Mouse (Mus musculus): Measurements from ENCODE around the gene Pjvk. TPM values are rescaled to one million over a fixed set of nuclear protein-coding genes. Genes with fewer than 3 reads are reported as not detected.
A peak's percentile ranks its signal among the peaks of the same experiment; 100 is the strongest.

The Pjvk gene
- total RNA-seq, 2 experiments from 2014 or later = 0.37 TPM; not detected in 1

- no peak for ATAC-seq (replicated peaks; ENCODE audit: poor library complexity)
Observed at GRCm38 (mm10) chr2:76665531-76665930, 17.3 kb downstream of the Pjvk start.

GRCm38 (mm10) chr2:76667200-76667599 is 18.9 kb downstream of the Pjvk start:
- ATAC-seq (replicated peaks; ENCODE audit: poor library complexity) = no peak

- ATAC-seq (replicated peaks; ENCODE audit: poor library complexity) = no peak
Observed at GRCm38 (mm10) chr2:76671641-76672040, 23.4 kb downstream of the Pjvk start.

- ATAC-seq (replicated peaks; ENCODE audit: poor library complexity) = no peak
Observed at GRCm38 (mm10) chr2:76672134-76672745, 24.0 kb downstream of the Pjvk start.

GRCm38 (mm10) chr2:76672966-76673392 is 24.7 kb downstream of the Pjvk start, which contains the start of gene Fkbp7:
Gene Fkbp7, minus strand, starts transcription at chr2:76673116.
- peak; percentile 78 for ATAC-seq (replicated peaks; ENCODE audit: poor library complexity)

DNA sequence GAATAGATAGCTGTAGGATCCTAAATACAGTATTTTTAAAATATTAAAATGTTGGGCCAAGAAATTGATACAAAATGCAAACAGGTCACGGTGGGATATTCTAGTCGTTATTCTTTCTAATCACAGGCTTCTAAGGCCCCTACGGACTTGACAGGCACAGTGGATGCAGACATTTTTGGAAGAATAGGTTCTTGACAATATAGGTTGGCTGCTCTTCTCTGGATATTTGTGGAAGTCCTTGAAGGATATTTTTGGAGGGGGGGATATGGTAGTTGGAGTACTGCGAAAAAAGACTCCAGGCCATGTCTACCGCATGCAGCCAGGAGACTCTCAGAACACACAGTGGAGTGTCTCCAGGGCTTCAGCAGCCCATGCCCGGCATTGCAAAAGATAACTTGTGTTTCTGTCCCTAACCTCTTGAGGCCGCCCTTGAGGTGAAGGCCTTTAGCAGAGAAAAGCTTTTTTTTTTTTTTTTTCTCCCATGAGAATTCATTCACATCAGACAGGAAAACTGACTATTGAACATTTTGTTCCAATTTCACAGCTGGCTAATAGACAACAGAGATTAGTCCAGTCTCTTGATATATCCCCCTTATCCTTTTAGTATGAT is 25.3 kb downstream of the Pjvk start:
- peak; percentile 55 for ATAC-seq (replicated peaks; ENCODE audit: poor library complexity)

DNA sequence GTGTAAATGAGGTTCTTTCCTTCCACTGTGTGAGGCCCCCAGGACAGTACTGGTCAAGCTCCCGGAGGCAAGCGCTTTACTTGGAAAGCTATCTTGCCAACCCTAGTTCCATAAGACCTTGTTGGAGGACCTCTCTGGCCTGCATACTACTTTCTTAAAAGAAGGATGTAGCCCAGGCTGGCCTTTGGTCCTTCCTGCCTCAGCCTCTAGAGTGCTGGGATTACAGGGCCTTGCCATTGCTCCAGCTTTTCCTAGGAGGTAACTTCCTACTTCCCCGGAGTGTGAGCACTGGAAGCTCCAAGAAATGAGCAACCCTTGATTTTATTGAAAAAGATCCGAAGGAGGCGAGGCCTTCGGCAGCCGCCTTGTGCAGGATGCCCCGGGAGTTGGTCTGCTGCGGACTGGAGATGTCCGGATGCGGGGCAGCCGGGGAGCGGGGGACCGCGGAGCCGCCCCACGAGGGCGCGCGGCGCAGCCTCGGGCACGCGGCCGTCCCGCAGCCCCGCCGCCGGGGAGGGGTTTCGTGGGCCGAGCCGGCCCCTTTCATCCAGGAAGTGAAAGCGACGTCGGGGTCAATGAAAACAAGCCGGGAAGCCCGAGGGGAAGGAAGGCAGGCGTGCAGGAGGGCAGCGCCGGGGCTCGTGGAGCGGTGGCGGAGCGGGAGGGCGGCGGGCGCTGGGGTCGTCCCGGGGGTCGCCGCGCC is 26.6 kb downstream of the Pjvk start, which contains the start of gene Plekha3:
TSS of gene Plekha3 (plus strand) at position 557 of the 703 bp plus-strand sequence.
- ATAC-seq (replicated peaks; ENCODE audit: poor library complexity) = peak; percentile 58

GRCm38 (mm10) chr2:76675451-76675850 is 27.2 kb downstream of the Pjvk start:
- no peak for ATAC-seq (replicated peaks; ENCODE audit: poor library complexity)

GRCm38 (mm10) chr2:76675949-76676348 is 27.7 kb downstream of the Pjvk start:
- ATAC-seq (replicated peaks; ENCODE audit: poor library complexity) = no peak

DNA sequence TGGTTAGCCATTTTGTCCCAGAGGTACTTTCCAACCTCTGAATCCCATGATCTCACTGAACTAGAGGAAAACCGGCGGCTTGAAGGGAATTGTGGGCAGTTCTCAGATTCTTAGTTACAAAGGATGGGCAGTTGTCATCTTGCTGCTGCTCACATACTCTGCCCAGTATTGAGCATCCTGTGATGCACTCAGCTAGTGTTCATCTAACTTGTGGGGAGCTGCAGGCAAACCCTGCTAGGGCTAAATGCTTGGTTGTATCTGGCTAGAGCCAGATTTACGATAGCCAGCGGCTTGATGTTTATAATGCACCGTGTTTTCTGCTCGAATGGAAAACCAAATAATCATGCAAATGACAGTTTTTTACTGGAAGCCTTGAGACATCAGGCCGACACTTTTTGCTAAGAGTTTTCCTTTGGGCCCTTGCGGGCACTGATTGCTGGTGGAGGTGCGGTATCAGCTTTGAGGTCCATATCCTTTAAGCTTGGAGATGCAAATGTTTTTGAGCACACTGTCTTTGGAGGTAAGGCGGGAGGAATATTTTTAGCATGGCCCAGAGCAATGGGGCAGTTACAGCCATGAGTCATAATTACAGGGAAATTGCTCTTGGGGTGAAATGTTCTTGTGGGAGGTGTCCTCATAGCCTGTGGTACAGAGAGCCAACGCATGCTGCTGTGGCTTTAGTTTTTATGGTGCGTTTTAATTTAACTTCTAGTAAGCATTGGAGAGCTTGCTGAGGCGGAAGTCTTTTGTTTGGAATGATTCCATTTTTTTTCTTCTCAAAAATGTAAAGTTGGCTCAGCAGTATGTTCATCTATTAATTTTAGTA is 28.3 kb downstream of the Pjvk start:
- ATAC-seq (replicated peaks; ENCODE audit: poor library complexity) = no peak

DNA sequence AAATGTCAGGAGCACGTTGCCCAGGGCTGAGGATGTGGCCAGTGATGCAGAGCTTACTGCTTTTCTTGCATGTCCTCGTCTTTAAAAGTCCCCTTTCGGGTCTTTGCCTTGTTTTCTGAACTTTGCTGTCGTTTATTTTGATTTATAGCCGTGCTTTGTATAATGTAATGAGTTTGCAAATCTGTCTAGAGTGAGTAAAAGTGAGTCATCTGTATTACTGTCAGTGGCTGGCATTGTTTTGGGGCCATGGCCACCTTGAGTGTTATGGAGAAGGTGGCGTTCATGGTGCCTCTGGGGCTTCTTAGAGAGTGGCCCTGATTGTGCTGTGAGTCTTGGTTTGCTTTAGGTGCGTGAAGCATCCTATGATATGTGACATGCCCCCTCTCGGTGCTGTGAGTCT is 34.0 kb downstream of the Pjvk start:
- ATAC-seq (replicated peaks; ENCODE audit: poor library complexity) = no peak

- 0 out of 2 replicates have a peak, but pooled peaks have one; percentile 7 for ATAC-seq (replicated peaks; ENCODE audit: poor library complexity)
Observed at GRCm38 (mm10) chr2:76686986-76687385, 38.7 kb downstream of the Pjvk start.

DNA sequence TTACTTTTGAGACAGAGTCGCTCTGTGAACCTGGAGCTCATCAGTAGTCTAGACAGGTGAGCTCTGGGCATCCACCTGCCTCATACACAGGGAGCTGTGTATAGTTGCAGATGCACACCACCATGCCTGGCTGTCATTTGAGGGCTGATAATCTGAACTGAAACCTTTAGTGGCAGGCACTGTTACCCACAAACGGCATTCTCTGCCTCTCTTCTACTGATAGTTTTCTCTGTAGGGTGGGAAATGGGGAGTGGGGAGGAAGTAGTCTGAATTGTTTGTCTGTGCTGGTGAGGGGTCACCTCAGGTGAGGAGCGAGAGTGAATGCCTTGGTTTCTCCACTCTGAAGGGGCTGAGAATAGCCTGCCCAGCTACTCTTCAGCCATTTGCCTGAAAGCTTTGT is 39.3 kb downstream of the Pjvk start:
- ATAC-seq (replicated peaks; ENCODE audit: poor library complexity) = no peak

DNA sequence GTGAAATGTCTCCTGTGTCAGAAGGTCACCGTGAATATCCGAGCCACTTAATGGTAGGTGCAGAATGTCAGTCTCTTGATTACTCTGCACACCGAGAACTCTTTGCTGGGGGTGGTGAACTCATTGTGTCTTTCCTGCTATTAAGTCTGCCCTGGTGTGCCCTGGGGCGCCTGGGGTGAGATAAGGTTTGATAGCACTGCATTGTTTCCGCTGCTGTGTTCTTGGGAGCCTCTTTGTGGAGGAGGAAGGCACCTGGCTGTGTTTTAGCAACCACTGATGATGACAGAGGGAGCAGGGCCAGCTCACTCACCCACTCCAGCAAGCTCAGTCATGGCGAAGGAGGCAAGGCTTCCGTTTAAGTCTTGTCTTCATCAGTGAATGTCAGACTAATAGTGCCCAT is 39.9 kb downstream of the Pjvk start:
- ATAC-seq (replicated peaks; ENCODE audit: poor library complexity) = peak; percentile 66

GRCm38 (mm10) chr2:76690436-76691204 is 42.3 kb downstream of the Pjvk start:
- ATAC-seq (replicated peaks; ENCODE audit: poor library complexity) = peak; percentile 90

DNA sequence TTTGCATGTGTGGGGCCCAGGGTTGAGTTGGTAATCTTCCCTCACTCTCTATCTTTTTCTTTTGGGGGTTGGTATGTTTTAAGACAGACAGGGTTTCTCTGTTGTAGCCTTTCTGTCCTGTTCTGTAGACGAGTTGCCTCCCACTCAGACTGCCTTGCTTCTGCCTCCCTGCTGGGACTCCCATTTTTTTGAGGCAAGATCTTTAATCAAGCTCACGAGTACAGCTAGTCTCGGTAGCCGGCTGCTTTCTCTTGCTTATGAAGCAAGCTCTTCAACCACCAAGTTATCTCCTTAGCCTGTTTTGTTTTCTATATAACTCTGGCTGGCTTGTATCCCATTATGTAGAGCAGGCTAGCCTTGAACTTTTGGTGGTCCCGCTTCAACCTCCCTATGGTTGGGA is 45.5 kb downstream of the Pjvk start:
- no peak for ATAC-seq (replicated peaks; ENCODE audit: poor library complexity)

DNA sequence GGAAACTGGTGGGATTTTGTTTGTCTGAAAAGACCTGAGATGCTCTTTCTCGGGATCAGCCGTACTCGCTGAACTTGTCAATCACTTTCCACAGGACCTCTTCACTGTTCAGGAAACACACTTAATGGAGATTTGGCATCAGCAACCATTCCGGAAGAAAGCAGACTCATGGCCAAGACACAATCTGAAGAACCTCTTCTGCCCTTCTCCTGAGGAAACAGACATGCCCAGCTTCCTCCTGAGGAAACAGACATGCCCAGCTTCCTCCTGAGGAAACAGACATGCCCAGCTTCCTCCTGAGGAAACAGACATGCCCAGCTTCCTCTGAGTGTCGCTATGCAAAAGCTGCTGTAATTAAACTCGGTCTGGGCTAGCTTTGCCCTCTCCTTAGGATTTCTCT is 47.0 kb downstream of the Pjvk start:
- ATAC-seq (replicated peaks; ENCODE audit: poor library complexity) = no peak

- no peak for ATAC-seq (replicated peaks; ENCODE audit: poor library complexity)
Observed at GRCm38 (mm10) chr2:76702188-76702587, 53.9 kb downstream of the Pjvk start.

GRCm38 (mm10) chr2:76702751-76703150 is 54.5 kb downstream of the Pjvk start:
- ATAC-seq (replicated peaks; ENCODE audit: poor library complexity) = no peak

- no peak for ATAC-seq (replicated peaks; ENCODE audit: poor library complexity)
Observed at GRCm38 (mm10) chr2:76705655-76706054, 57.4 kb downstream of the Pjvk start.
